9 mouse cellular contexts compared by ENCODE assay signal in genomic region chr4:117862823-117863222, GRCm38 (mm10). TPM values are rescaled to one million over a fixed set of nuclear protein-coding genes. Genes with fewer than 3 reads are reported as not detected.
DNase-seq lines count a peak whose midpoint lies in the region; TF ChIP-seq lines count a peak whose summit lies in the region.
"Had no signal": no experiment of that assay in that cellular context is flagged by ENCODE, and none has a peak within 500 bp of the region (broad histone marks: within the 10 kb centered on the region; RNA-seq: fewer than 3 reads in every experiment).

No protein-coding gene starts in this region.

- H3K4me1 ChIP-seq in lung, adult 2 months (ENCODE audit: control insufficient read depth, insufficient read depth, low read length), result 0 out of 2 replicates have a peak, but pooled peaks cover 2% of the 10 kb centered on the region

- no peak for TF ChIP-seq POLR2A in lung, adult 2 months (IDR thresholded peaks at IDR 0.05; ENCODE audit: borderline replicate concordance, extremely low read depth, low read depth, low read length)

- peak; percentile 35 for DNase-seq in embryo, embryonic 10 days (ENCODE audit: low spot score)
- no peak for DNase-seq in embryo, embryonic 11 days
- peak; percentile 49 for DNase-seq in lung, postnatal 10 days
- no peak for DNase-seq in lung, adult 2 months
- DNase-seq in layer of hippocampus, postnatal 36 days, result peak; percentile 54 to 64
- DNase-seq in retina, postnatal 7 days (ENCODE audit: low read depth, low spot score), result peak; percentile 51
- DNase-seq in testis, postnatal 14 days (ENCODE audit: low spot score), result no peak
- DNase-seq in gastrocnemius, postnatal 4 days (ENCODE audit: low spot score in 2 of 2), result no peak

- 46% methylated on average over 4 of the region's 4 CpGs for WGBS in lung, adult 2 months

- no peak overlapping the region for H3K4me3 ChIP-seq in lung, adult 2 months (replicated peaks; ENCODE audit: extremely low read depth, low read depth, low read length)

- TF ChIP-seq CTCF in lung, adult 2 months (IDR thresholded peaks at IDR 0.05; ENCODE audit: insufficient read depth, low read length), result no peak

RNA-seq across cellular contexts. Expression of gene Ccdc24, which starts 9.5 kb away (rescaled TPM):
- 15.4 and 15.8 TPM in 2 replicates for polyA plus RNA-seq in lung, adult 2 months (2012; rRNA removed)
- 1 to 10 TPM in 1 of 2 experiments, under 1 TPM in 1; 0.52 to 1.5 TPM for total RNA-seq in layer of hippocampus, postnatal 36 days (2021)
- under 1 TPM; 0.59 to 0.91 TPM for total RNA-seq in gastrocnemius, postnatal 4 days (2021)
- total RNA-seq: hematopoietic stem cell, adult 5-6 weeks had no signal

RNA-seq across cellular contexts. Expression of gene B4galt2, which starts 20.5 kb away (rescaled TPM):
- 22.3 and 23.4 TPM in 2 replicates for polyA plus RNA-seq in lung, adult 2 months (2012; rRNA removed)
- 10 to 100 TPM; 65.9 to 67.0 TPM for total RNA-seq in layer of hippocampus, postnatal 36 days (2021)
- total RNA-seq in gastrocnemius, postnatal 4 days (2021), result 10 to 100 TPM; 25.7 to 27.4 TPM
- total RNA-seq: hematopoietic stem cell, adult 5-6 weeks had no signal

RNA-seq across cellular contexts. Expression of gene Atp6v0b, which starts 24.3 kb away (rescaled TPM):
- polyA plus RNA-seq in lung, adult 2 months (2012; rRNA removed), result 452 and 484 TPM in 2 replicates
- total RNA-seq in layer of hippocampus, postnatal 36 days (2021), result 100 to 1,000 TPM; 418 to 429 TPM
- 10 to 100 TPM; 67.0 to 70.8 TPM for total RNA-seq in gastrocnemius, postnatal 4 days (2021)

RNA-seq across cellular contexts. Expression of gene Slc6a9, which starts 28.5 kb away (rescaled TPM):
- polyA plus RNA-seq in lung, adult 2 months (2012; rRNA removed), result 77.6 and 84.6 TPM in 2 replicates
- total RNA-seq in layer of hippocampus, postnatal 36 days (2021), result 10 to 100 TPM; 34.7 to 38.8 TPM
- 1 to 10 TPM; 6.1 to 6.9 TPM for total RNA-seq in gastrocnemius, postnatal 4 days (2021)

RNA-seq across cellular contexts. Expression of gene Dph2, which starts 29.0 kb away (rescaled TPM):
- polyA plus RNA-seq in lung, adult 2 months (2012; rRNA removed), result 10.7 and 11.5 TPM in 2 replicates
- total RNA-seq in layer of hippocampus, postnatal 36 days (2021), result 10 to 100 TPM; 10.9 to 11.5 TPM
- total RNA-seq in gastrocnemius, postnatal 4 days (2021), result 1 to 10 TPM; 4.6 to 5.3 TPM

Comparison
In these comparisons a context has a peak if more than half of its experiments do, and no peak if none do; other contexts are left out.
1. DNase-seq: peak in embryo, embryonic 10 days (single experiment), lung, postnatal 10 days (single experiment), layer of hippocampus, postnatal 36 days (2 of 2) and retina, postnatal 7 days (single experiment); none in embryo, embryonic 11 days (single experiment), lung, adult 2 months (single experiment), testis, postnatal 14 days (single experiment) and gastrocnemius, postnatal 4 days (0 of 2).
2. RNA of gene Atp6v0b, which starts 24.3 kb away (total RNA-seq): 418 to 429 TPM in layer of hippocampus, postnatal 36 days; 67.0 to 70.8 TPM in gastrocnemius, postnatal 4 days; every median in the first group is over 4 times any median in the second.